Mouse (Mus musculus) stomach, embryonic 16.5 days (tissue): Measurements from ENCODE around the gene Exoc6. TPM values are rescaled to one million over a fixed set of nuclear protein-coding genes. Genes with fewer than 3 reads are reported as not detected.

ENCODE experiments used
- ATAC-seq: fragments of 200-750 bp; cut with Nextera tagmentation; 2 replicates; pipeline ENCODE4 v1.8.0; 2017; ENCODE audit warnings: moderate number of reproducible peaks, moderate TSS enrichment; ENCODE audit not compliant: insufficient read depth, low FRiP score
- H3K27ac ChIP-seq: fragments of 300-500 bp; sonication (generic); 2 replicates; pipeline ENCODE4 v1.5.1; 2014; ENCODE audit warnings: low read length
- H3K27me3 ChIP-seq: fragments of 300-500 bp; sonication (generic); 2 replicates; pipeline ENCODE4 v1.6.1; 2014; ENCODE audit warnings: low read length, control low read depth, mixed read lengths; ENCODE audit not compliant: control insufficient read depth, insufficient read depth
- H3K36me3 ChIP-seq: fragments of 300-500 bp; sonication (generic); 2 replicates; pipeline ENCODE4 v1.6.1; 2014; ENCODE audit warnings: low read length; ENCODE audit not compliant: control insufficient read depth, insufficient read depth
- H3K4me1 ChIP-seq: fragments of 300-500 bp; sonication (generic); 2 replicates; pipeline ENCODE4 v1.6.1; 2014; ENCODE audit warnings: low read length, control low read depth, mixed read lengths; ENCODE audit not compliant: control insufficient read depth, insufficient read depth
- H3K4me2 ChIP-seq: fragments of 300-500 bp; sonication (generic); 2 replicates; pipeline ENCODE4 v1.6.1; 2014; ENCODE audit warnings: low read depth, low read length, mixed read lengths
- H3K4me3 ChIP-seq: fragments of 300-500 bp; sonication (generic); replicated peaks from 2 replicates; pipeline ENCODE4 v1.5.1; 2014; ENCODE audit warnings: mild to moderate bottlenecking, low read length
- H3K9ac ChIP-seq: fragments of 300-500 bp; sonication (generic); 2 replicates; pipeline ENCODE4 v1.6.1; 2014; ENCODE audit warnings: low read length
- H3K9me3 ChIP-seq: fragments of 300-500 bp; sonication (generic); replicated peaks from 2 replicates; pipeline ENCODE4 v1.6.1; 2016; ENCODE audit warnings: low read length, control low read depth; ENCODE audit not compliant: control insufficient read depth
- WGBS: fragments of 180-500 bp; shearing (Covaris S2); extraction: QIAGEN DNeasy Blood & Tissue Kit; methylation state at CpG from one replicate; pipeline ENCODE4 v1.1.7; 2014; 5-methylcytosine and 5-hydroxymethylcytosine counted together
- polyA plus RNA-seq: library from polyadenylated mRNA; unstranded; fragments of >200 nt; fragmentation: Nextera tagmentation; extraction: Ambion mirVana; gene quantifications from 2 replicates; pipeline ENCODE4 v1.2.1, GENCODE M21; 2015

The Exoc6 gene
- polyA plus RNA-seq, 1 experiment from 2014 or later, result 14.6 TPM

DNA sequence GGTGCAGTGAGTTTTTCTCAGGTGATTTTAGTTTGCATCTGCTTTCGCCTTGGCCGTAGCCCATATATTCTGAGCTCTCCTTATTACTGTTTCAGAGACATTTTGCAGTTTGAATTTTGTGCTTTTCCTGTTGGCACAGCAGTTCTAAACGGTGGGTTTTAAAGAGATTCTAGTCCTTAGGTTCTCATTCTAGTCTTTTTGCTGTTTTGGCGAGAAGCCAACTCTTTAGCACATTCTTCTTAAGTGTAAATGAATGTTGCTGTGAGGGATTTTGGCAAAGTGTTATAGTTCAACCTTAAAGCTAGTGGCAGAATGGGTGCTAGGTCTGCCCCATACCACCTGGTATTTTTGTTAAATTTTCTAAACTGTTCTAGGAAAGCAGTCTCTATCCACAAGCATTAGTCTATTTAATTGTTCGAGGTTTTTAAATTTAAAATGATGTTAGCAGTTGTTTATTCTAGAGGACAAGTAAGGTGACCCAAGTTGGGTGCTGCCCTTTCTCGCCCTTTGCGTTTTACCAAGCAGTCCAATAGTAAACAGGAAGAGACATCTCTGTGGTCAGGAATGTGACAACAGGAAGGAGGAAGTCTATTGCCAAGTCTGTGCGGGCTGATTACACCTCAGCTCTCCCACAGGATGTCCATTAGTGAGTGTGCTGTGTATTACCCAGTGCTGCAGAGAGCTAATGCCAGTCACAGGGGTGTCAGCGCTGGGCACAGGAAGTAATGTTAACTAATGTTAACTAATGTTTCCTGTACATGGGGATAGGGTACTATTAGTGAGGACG lies 11.1 kb downstream of the Exoc6 start:
- peaks cover 12% of the 10 kb centered on the region for H3K4me1 ChIP-seq
- H3K36me3 ChIP-seq, result no peaks in the 10 kb centered on the region
- peak overlapping the region; percentile 24; the same call in 1 of the 2 replicates for H3K27ac ChIP-seq
- H3K9ac ChIP-seq, result no peak overlapping the region
- H3K9me3 ChIP-seq, result no peaks in the 10 kb centered on the region
- ATAC-seq, result 0 out of 2 replicates have a peak, but pooled peaks have one; percentile 44
- no peak overlapping the region for H3K4me2 ChIP-seq
- H3K27me3 ChIP-seq, result no peaks in the 10 kb centered on the region
- no peak overlapping the region for H3K4me3 ChIP-seq
- WGBS, result 46% methylated on average over 10 of the region's 10 CpGs

DNA sequence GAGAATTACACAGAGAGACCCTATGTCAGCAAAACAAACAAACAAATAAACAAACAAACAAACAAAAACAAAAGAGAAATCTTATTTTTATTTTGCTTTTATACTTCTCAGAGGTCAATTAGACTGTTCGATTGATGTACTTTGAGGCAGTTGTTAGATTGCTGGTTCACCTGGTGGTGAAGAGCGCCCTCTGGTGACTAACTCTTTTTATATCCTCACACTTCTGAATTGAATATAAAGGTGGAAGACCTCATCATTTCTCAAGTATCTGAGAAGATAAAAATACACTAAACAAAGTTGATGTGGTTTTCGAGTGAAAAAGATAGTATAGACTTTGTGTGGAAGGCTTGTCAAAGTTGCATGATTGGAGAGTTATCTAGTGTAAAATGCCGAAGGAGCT lies 13.5 kb downstream of the Exoc6 start:
- Histone ChIP-seq H3K9me3 (no peaks in the 10 kb centered on the region), H3K27me3 (no peaks in the 10 kb centered on the region), H3K4me3 (no peak overlapping the region), H3K9ac (no peak overlapping the region), H3K4me1 (peaks cover 12% of the 10 kb centered on the region), H3K36me3 (no peaks in the 10 kb centered on the region), H3K4me2 (no peak overlapping the region), H3K27ac (no peak overlapping the region)
- no peak for ATAC-seq
- WGBS, result 22% methylated on average over 4 of the region's 4 CpGs

DNA sequence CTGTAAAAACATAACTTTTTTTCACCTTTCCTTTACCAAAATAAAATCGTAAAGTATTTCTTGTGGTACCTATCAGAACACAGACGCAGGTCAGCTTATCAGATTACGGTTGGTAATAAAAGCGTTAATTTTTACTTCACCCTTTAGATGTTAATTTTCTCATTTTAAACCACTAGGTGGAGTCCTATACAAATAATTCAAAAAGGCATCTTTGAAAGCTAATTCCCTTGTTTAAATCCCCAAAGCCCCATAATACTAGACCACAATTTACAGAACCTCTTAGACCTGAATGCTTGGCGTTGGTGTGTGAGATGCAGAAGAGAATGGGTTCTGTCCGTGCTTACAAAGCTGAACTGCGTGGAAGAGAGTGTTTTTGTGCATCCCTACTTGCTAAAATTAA lies 15.6 kb downstream of the Exoc6 start:
- Histone ChIP-seq H3K4me3 (no peak overlapping the region), H3K9ac (no peak overlapping the region), H3K4me2 (no peak overlapping the region), H3K27ac (no peak overlapping the region), H3K4me1 (no peaks in the 10 kb centered on the region), H3K27me3 (no peaks in the 10 kb centered on the region), H3K36me3 (no peaks in the 10 kb centered on the region), H3K9me3 (no peaks in the 10 kb centered on the region)
- ATAC-seq, result no peak
- 35% methylated on average over 7 of the region's 7 CpGs for WGBS

GRCm38 (mm10) chr19:37569186-37569754 lies 19.1 kb downstream of the Exoc6 start:
- 69% methylated on average over 12 of the region's 12 CpGs for WGBS
- H3K4me1 ChIP-seq, result no peaks in the 10 kb centered on the region

DNA sequence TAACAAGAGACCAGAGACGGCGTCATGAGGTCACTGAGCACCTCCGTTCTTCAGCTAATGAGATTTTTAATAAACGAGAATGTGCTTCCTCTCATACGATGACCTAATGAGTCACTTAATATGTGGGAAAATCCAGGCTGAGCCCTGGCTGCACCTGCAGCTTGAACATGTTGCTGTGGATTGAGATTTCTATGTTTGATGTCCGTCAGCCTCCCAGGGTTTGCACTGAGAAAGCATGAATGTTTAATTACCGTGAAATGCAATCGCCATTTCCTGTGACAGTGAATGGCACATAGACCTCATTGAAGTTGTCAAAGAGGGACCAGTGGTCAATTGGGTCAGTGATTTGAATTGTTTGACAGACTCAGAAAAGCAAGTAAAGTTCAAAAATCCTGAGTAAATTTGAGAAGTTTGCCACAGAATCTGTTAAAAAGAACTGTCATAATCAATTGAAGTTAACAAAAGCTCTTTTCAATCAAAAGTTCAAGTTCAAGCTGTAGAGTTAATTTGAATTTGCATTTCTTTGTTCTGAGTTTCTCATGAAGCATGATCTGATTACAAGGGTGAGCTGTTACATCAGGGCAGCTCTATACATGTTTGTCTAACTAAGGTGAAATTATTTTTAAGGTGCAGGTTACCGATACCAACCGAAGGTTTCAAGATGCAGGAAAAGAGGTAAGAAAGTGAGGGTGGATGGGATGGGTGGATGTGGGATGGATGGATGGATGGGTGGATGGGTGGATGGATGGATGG lies 20.9 kb downstream of the Exoc6 start:
- no peak overlapping the region for H3K4me2 ChIP-seq
- no peak overlapping the region for H3K4me3 ChIP-seq
- H3K9me3 ChIP-seq, result no peaks in the 10 kb centered on the region
- H3K27me3 ChIP-seq, result no peaks in the 10 kb centered on the region
- 86% methylated on average over 10 of the region's 10 CpGs for WGBS
- ATAC-seq, result no peak
- no peak overlapping the region for H3K9ac ChIP-seq
- H3K4me1 ChIP-seq, result no peaks in the 10 kb centered on the region; the same call in 1 of the 2 replicates
- no peaks in the 10 kb centered on the region for H3K36me3 ChIP-seq
- H3K27ac ChIP-seq, result no peak overlapping the region

More at GRCm38 (mm10) chr19:37569186-37569754, 19.1 kb downstream of the Exoc6 start:
- no peaks in the 10 kb centered on the region for H3K27me3 ChIP-seq
- H3K36me3 ChIP-seq, result no peaks in the 10 kb centered on the region
- H3K9me3 ChIP-seq, result no peaks in the 10 kb centered on the region
- no peak for ATAC-seq
- no peak overlapping the region for H3K9ac ChIP-seq
- H3K4me3 ChIP-seq, result no peak overlapping the region
- H3K4me2 ChIP-seq, result no peak overlapping the region
- no peak overlapping the region for H3K27ac ChIP-seq

DNA sequence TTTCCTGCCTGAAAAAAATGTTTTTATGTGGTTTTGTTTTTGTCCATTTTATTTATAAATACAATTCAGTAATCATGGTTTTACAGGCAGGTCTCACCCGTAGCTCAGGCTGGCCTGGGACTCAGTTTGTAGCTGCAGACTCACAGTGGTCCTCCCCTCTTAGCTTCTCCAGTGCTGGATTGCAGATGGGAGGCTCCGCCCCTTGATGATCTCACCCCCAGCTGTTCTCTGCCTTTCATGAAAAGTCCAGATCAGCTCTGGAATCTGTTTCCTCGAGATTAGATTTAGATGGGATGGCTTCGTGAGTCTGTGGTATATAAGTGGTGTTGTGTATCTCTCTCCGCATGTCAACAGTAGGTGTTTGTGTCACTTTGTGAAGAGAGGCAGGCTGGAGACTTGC lies 24.6 kb downstream of the Exoc6 start:
- no peak overlapping the region for H3K9ac ChIP-seq
- H3K4me1 ChIP-seq, result no peaks in the 10 kb centered on the region; the same call in 1 of the 2 replicates
- no peaks in the 10 kb centered on the region for H3K27me3 ChIP-seq
- no peaks in the 10 kb centered on the region for H3K9me3 ChIP-seq
- no peak overlapping the region for H3K4me3 ChIP-seq
- 48% methylated on average over 5 of the region's 5 CpGs for WGBS
- ATAC-seq, result peak; percentile 56; the same call in 1 of the 2 replicates
- H3K27ac ChIP-seq, result no peak overlapping the region
- no peaks in the 10 kb centered on the region for H3K36me3 ChIP-seq
- H3K4me2 ChIP-seq, result no peak overlapping the region

GRCm38 (mm10) chr19:37579607-37580006 lies 29.4 kb downstream of the Exoc6 start:
- H3K27me3 ChIP-seq, result no peaks in the 10 kb centered on the region
- no peaks in the 10 kb centered on the region for H3K9me3 ChIP-seq
- H3K9ac ChIP-seq, result no peak overlapping the region
- no peak for ATAC-seq
- no peaks in the 10 kb centered on the region; the same call in 1 of the 2 replicates for H3K4me1 ChIP-seq
- no peak overlapping the region for H3K27ac ChIP-seq
- no peaks in the 10 kb centered on the region for H3K36me3 ChIP-seq
- 50% methylated on average over 4 of the region's 4 CpGs for WGBS
- no peak overlapping the region for H3K4me3 ChIP-seq
- H3K4me2 ChIP-seq, result no peak overlapping the region

GRCm38 (mm10) chr19:37580438-37580837 lies 30.2 kb downstream of the Exoc6 start:
- no peak overlapping the region for H3K4me2 ChIP-seq
- ATAC-seq, result no peak
- no peaks in the 10 kb centered on the region for H3K27me3 ChIP-seq
- H3K9ac ChIP-seq, result no peak overlapping the region
- peaks cover 4% of the 10 kb centered on the region; the same call in 1 of the 2 replicates for H3K4me1 ChIP-seq
- H3K9me3 ChIP-seq, result no peaks in the 10 kb centered on the region
- no peak overlapping the region for H3K27ac ChIP-seq
- 87% methylated on average over 6 of the region's 6 CpGs for WGBS
- H3K36me3 ChIP-seq, result no peaks in the 10 kb centered on the region
- H3K4me3 ChIP-seq, result no peak overlapping the region

- no peak overlapping the region for H3K4me3 ChIP-seq
- H3K4me2 ChIP-seq, result no peak overlapping the region
- ATAC-seq, result no peak
- 29% methylated on average over 14 of the region's 14 CpGs for WGBS
- H3K27ac ChIP-seq, result no peak overlapping the region
- H3K4me1 ChIP-seq, result peaks cover 6% of the 10 kb centered on the region; the same call in 1 of the 2 replicates
- no peak overlapping the region for H3K9ac ChIP-seq
- no peaks in the 10 kb centered on the region for H3K36me3 ChIP-seq
- no peaks in the 10 kb centered on the region for H3K27me3 ChIP-seq
- no peaks in the 10 kb centered on the region for H3K9me3 ChIP-seq
These were observed 35.0 kb downstream of the Exoc6 start for GRCm38 (mm10) chr19:37585210-37585609.
